Mouse (Mus musculus) heart, embryonic 13.5 days (tissue): ENCODE results near the gene Plxna1. TPM values are rescaled to one million over a fixed set of nuclear protein-coding genes. Genes with fewer than 3 reads are reported as not detected.
A peak's percentile ranks its signal among the peaks of the same experiment; 100 is the strongest.

Experiments used
- ATAC-seq: fragments of 200-750 bp; cut with Nextera tagmentation; 2 replicates; pipeline ENCODE4 v1.8.0; 2017; ENCODE audit warnings: moderate TSS enrichment; ENCODE audit not compliant: insufficient number of reproducible peaks, low FRiP score, low TSS enrichment; ENCODE audit errors: extremely low read depth
- H3K27ac ChIP-seq: fragments of 300-500 bp; sonication (generic); replicated peaks from 2 replicates; pipeline ENCODE4 v1.5.1; 2015; ENCODE audit warnings: moderate library complexity, mild to moderate bottlenecking, inconsistent platforms
- H3K27me3 ChIP-seq: fragments of 300-500 bp; sonication (generic); replicated peaks from 2 replicates; pipeline ENCODE4 v1.6.1; 2015; ENCODE audit warnings: mild to moderate bottlenecking, inconsistent platforms
- H3K36me3 ChIP-seq: fragments of 300-500 bp; sonication (generic); 2 replicates; pipeline ENCODE4 v1.6.1; 2015; ENCODE audit warnings: mild to moderate bottlenecking, inconsistent platforms
- H3K4me1 ChIP-seq: fragments of 300-500 bp; sonication (generic); 2 replicates; pipeline ENCODE4 v1.6.1; 2015; ENCODE audit warnings: inconsistent platforms
- H3K4me2 ChIP-seq: fragments of 300-500 bp; sonication (generic); 2 replicates; pipeline ENCODE4 v1.6.1; 2015; ENCODE audit warnings: inconsistent platforms, mild to moderate bottlenecking, moderate library complexity
- H3K4me3 ChIP-seq: fragments of 300-500 bp; sonication (generic); 2 replicates; pipeline ENCODE4 v1.5.1; 2015; ENCODE audit warnings: moderate library complexity, mild to moderate bottlenecking, inconsistent platforms
- H3K9ac ChIP-seq: fragments of 300-500 bp; sonication (generic); 2 replicates; pipeline ENCODE4 v1.6.1; 2015; ENCODE audit warnings: inconsistent platforms, mild to moderate bottlenecking, moderate library complexity
- H3K9me3 ChIP-seq: fragments of 300-500 bp; sonication (generic); 2 replicates; pipeline ENCODE4 v1.6.1; 2016; ENCODE audit warnings: inconsistent platforms
- WGBS: fragments of 180-500 bp; shearing (Covaris S2); methylation state at CpG from one replicate; pipeline ENCODE4 v1.1.7; 2015; ENCODE audit warnings: mixed read lengths; 5-methylcytosine and 5-hydroxymethylcytosine counted together
- polyA plus RNA-seq: library from polyadenylated mRNA; unstranded; fragments of >200 nt; fragmentation: Nextera tagmentation; extraction: Ambion mirVana; gene quantifications from 2 replicates; pipeline ENCODE4 v1.2.1, GENCODE M21; 2015

The Plxna1 gene
- 9.1 and 10.9 TPM in 2 replicates for polyA plus RNA-seq

DNA sequence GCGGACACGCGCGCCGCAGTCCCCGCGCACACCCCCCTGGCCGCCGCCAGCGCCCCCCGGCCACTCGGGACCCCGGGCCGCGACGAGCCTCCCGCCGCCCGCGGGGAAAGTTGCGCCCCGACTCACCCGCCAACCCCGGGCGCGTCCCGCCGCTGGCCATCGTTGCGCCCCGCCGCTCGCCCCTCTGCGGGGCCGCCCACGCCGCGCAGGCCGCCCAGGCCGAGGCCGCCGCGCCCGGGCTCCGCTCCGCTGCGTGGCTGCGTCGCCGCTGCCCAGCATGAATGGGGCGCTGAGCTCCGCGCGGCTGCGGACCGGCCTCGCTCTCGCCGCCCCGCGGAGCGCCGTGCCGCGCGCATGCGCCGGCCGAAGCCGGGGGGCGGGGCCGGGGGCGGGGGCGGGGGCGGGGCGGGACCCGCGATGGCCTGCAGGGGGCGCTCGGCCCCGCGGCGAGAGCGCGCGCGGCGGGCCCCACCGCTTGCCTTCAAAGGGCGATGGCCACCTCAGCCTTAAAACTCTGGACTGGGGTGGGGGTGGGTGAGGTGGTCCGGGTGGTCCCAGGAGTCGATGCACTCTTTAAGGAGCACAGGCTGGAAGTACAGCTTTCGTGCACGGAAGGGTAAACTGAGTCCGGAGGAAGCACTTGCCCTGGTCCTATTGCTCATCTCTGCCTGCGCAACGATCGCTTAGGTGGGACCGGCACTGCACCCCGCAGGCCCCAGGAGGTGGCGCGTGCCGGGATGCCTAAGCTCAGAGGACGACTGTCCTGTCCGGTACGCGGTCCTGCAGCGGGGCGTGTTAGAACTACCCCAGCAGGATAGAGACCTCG lies at the start of gene Plxna1:
TSS of gene Plxna1 (minus strand) at position 340 of the 826 bp plus-strand sequence.
- WGBS = under 1% methylated on average over 99 of the region's 110 CpGs
- peaks cover 3% of the 10 kb centered on the region for H3K9me3 ChIP-seq
- H3K9ac ChIP-seq = peak within 1 kb of the TSS; percentile 98
- peaks cover 18% of the 10 kb centered on the region for H3K27me3 ChIP-seq
- ATAC-seq = peak; percentile 52; the same call in 1 of the 2 replicates
- H3K36me3 ChIP-seq = no peaks in the 10 kb centered on the region; the same call in 1 of the 2 replicates
- peak within 1 kb of the TSS; percentile 96 for H3K4me2 ChIP-seq
- H3K4me1 ChIP-seq = peaks cover 41% of the 10 kb centered on the region
- H3K4me3 ChIP-seq = peak within 1 kb of the TSS; percentile 98
- H3K27ac ChIP-seq = peak within 1 kb of the TSS; percentile 76

DNA sequence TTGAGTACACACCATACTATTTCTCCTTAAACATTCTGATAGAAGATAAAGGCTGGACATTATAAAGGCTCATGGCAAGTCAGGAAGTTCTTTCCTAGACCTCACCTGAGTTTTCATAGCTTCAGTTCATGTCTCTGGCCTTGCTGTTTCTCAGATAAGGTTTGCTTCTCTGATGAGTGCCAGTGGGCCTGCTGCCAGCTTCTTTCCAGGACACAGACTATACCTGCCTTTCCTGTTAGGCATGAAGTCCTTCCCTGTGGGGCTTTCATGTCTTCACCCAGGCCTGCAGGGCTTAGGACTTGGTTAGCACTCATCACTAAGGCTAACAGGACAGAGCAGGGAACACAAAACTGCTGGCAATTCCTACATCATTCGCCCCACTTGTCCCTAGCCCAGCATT lies 46.6 kb upstream of the Plxna1 start:
- Histone ChIP-seq H3K4me3 (no peak overlapping the region), H3K36me3 (no peaks in the 10 kb centered on the region), H3K9ac (no peak overlapping the region), H3K4me1 (peaks cover 40% of the 10 kb centered on the region), H3K9me3 (no peaks in the 10 kb centered on the region), H3K4me2 (no peak overlapping the region), H3K27ac (no peak overlapping the region), H3K27me3 (peaks cover 4% of the 10 kb centered on the region; the same call in 1 of the 2 replicates)
- no peak for ATAC-seq
- 63% methylated on average over 1 of the region's 1 CpGs for WGBS

DNA sequence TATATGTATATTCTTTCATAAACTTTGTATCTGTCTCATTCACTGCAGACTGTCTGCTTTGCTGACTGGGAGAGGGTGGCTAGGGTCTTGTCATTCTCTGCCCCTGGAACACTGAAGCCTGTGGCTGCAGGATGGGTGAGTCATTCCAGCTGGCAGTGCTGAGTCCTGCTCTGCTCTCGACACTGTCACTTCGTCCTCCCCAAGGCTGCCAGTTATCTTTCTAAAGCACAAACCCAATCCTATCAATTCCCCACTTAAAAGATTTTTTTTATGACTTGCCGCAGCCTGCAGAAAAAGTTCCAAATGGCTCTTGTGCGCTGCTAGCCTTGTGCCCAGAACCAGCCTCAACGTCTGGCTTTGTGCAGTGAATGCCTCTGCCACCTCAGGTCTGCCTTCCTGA lies 45.8 kb upstream of the Plxna1 start:
- WGBS = 28% methylated on average over 5 of the region's 5 CpGs
- H3K9me3 ChIP-seq = no peaks in the 10 kb centered on the region
- peaks cover 40% of the 10 kb centered on the region for H3K4me1 ChIP-seq
- H3K27ac ChIP-seq = no peak overlapping the region
- peaks cover 4% of the 10 kb centered on the region; the same call in 1 of the 2 replicates for H3K27me3 ChIP-seq
- H3K4me2 ChIP-seq = no peak overlapping the region
- H3K36me3 ChIP-seq = no peaks in the 10 kb centered on the region
- ATAC-seq = no peak; the same call in 1 of the 2 replicates
- no peak overlapping the region for H3K4me3 ChIP-seq
- no peak overlapping the region for H3K9ac ChIP-seq

DNA sequence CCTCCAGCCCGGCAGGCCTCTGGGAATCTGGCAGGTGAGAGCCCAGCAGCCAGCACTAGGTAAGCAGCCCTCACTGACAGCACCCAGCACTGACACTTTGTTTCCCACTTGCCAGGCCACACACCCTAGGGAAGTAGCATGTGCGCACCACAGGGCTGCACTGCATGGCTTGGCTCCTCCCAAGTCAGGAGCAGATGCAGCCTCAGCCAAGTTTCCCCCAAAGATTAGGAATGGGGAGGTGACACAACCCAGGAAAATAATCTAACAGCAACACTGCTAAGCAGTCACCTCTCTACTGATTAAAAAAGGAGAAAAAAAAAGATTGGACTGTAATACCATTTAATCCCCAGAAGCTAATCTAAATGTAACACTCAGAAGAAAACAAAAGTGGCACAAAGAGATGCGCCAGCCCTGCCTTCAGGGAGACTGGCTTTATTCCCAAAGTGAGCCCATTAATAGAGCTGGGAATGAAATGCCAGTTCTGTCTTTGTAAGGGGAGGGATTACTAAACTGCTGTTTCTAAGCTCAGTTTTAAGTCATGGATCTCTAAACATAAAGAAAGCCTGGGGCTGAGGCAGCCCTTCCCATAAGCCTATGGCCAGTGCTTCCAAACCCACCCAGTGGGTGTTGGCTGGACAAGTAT lies 44.9 kb upstream of the Plxna1 start:
- Histone ChIP-seq H3K27me3 (peaks cover 4% of the 10 kb centered on the region; the same call in 1 of the 2 replicates), H3K9me3 (no peaks in the 10 kb centered on the region), H3K27ac (no peak overlapping the region), H3K4me2 (no peak overlapping the region), H3K9ac (no peak overlapping the region), H3K4me3 (no peak overlapping the region), H3K4me1 (peaks cover 39% of the 10 kb centered on the region), H3K36me3 (no peaks in the 10 kb centered on the region)
- ATAC-seq = no peak
- WGBS = 66% methylated on average over 3 of the region's 3 CpGs

- no peak overlapping the region for H3K9ac ChIP-seq
- ATAC-seq = no peak
- H3K27ac ChIP-seq = no peak overlapping the region
- 83% methylated on average over 2 of the region's 2 CpGs for WGBS
- H3K27me3 ChIP-seq = no peaks in the 10 kb centered on the region; the same call in 1 of the 2 replicates
- no peaks in the 10 kb centered on the region for H3K9me3 ChIP-seq
- no peak overlapping the region for H3K4me3 ChIP-seq
- H3K4me1 ChIP-seq = peaks cover 39% of the 10 kb centered on the region
- H3K4me2 ChIP-seq = no peak overlapping the region
- H3K36me3 ChIP-seq = no peaks in the 10 kb centered on the region
These were observed 42.5 kb upstream of the Plxna1 start for GRCm38 (mm10) chr6:89404964-89405363.

DNA sequence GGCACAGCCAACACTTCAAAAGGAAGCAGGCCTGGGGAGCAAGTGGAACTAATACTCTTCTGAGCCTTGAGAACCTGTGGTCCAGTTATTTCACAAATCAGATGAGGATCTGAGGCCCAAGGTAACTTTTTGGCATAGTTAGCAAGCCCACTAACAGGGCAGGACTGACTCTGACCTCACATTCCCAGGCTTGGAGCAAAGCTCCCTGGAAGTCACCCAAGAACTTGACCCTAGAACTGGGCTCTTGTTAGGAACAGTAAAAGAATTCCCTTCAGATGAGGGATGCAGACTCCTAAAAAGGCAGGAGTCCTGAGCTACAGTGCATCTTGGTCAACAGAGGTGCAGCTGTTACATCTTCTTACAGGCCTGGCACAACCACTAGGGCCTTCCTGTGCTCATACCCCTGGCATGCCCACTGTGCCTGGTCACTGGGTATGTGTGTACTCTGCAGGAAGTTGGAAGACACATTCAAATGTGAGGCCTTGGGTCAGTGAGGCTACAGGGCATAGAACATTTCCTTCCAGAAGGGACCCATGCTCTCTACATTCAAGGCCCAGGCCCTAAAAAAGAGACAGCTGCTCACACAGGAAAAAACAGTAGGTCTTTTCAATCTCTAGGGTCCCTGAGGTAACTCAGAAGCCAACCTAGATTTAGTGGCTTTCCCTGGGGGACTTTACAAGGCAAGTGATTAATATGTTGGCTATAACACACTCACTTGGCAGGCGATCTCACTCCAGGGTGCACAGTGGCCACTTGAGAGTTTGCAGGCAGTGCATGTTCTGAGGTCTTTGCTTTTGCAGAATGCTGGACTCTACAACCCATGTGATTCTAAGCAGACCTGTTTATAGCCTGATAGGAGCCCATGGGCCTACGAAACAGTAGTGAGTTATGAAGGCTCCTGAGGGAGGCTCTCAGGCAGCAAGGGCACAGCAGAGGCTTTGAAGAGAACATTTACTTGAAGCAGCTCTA lies 41.1 kb upstream of the Plxna1 start:
- no peak overlapping the region for H3K4me3 ChIP-seq
- no peaks in the 10 kb centered on the region; the same call in 1 of the 2 replicates for H3K27me3 ChIP-seq
- WGBS = 45% methylated on average over 2 of the region's 2 CpGs
- H3K9ac ChIP-seq = no peak overlapping the region
- no peak overlapping the region for H3K4me2 ChIP-seq
- no peak overlapping the region for H3K27ac ChIP-seq
- no peaks in the 10 kb centered on the region for H3K36me3 ChIP-seq
- H3K4me1 ChIP-seq = peaks cover 30% of the 10 kb centered on the region
- no peak for ATAC-seq
- H3K9me3 ChIP-seq = no peaks in the 10 kb centered on the region

DNA sequence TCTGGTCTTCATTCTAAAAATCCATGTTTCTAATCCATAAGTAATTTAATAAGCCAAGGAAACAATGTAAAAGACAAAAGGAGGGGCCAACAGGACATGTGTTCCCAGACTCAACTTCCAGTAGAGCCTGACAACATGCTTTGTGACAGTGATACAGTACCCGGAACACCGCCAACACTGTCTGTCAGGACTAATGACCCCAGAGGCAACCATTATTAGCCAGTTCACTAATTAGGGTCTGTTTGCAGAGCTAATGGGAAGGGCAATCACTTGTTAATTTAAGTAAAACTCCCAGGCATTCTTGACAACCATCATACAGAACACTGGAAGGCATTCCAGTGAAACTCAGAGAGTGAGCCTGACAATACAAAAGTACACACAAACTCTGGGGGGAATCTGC lies 40.0 kb upstream of the Plxna1 start:
- 90% methylated on average over 2 of the region's 2 CpGs for WGBS
- Histone ChIP-seq H3K27me3 (no peaks in the 10 kb centered on the region; the same call in 1 of the 2 replicates), H3K36me3 (no peaks in the 10 kb centered on the region), H3K4me1 (peaks cover 27% of the 10 kb centered on the region), H3K9ac (no peak overlapping the region), H3K9me3 (no peaks in the 10 kb centered on the region), H3K27ac (no peak overlapping the region), H3K4me2 (no peak overlapping the region), H3K4me3 (no peak overlapping the region)
- ATAC-seq = no peak

DNA sequence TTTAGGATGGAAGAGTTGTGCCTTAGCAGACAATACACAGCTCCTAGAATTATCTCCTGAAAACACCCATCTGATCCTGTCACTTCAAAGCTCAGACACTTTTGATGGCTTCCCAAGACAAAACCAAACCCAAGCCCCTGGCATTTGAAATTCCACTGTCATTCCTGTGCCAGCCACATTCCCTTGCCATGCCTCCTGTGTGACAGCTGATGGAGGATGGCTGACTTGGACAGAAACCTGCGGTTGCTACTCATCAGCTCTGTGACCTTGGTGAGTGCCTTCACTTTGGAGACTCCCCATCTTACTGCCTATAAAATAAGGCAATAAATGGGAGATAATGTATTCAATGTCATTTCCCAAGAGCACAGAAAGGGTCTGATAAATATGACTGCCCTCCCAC lies 37.1 kb upstream of the Plxna1 start:
- Histone ChIP-seq H3K4me2 (no peak overlapping the region), H3K27ac (no peak overlapping the region), H3K36me3 (no peaks in the 10 kb centered on the region), H3K9ac (no peak overlapping the region), H3K27me3 (no peaks in the 10 kb centered on the region), H3K4me1 (peaks cover 20% of the 10 kb centered on the region; the same call in 1 of the 2 replicates), H3K9me3 (no peaks in the 10 kb centered on the region), H3K4me3 (no peak overlapping the region)
- WGBS = 71% methylated on average over 1 of the region's 1 CpGs
- no peak for ATAC-seq

DNA sequence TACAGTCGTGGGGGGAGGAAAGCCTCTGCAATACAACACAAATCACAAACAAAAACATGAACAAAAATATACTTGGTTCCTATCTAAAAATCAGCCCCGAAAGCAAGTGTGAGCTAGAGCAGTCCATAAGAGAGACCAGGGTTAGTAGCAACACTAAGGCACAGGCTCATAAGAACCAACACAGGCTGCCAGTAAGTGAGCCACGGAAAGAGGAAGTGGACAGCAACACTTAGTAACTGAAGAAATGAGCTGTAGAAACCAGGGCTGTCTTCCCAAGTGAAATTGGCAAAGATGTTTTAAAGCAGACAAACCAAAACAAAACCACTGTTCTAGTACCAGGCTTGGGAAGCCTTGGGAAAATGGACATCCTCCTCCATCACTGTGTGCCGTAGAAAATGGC lies 35.5 kb upstream of the Plxna1 start:
- Histone ChIP-seq H3K9ac (no peak overlapping the region), H3K4me3 (no peak overlapping the region), H3K4me2 (no peak overlapping the region), H3K36me3 (no peaks in the 10 kb centered on the region), H3K27me3 (no peaks in the 10 kb centered on the region), H3K4me1 (0 out of 2 replicates have a peak, but pooled peaks cover 6% of the 10 kb centered on the region), H3K27ac (no peak overlapping the region), H3K9me3 (no peaks in the 10 kb centered on the region)
- no peak for ATAC-seq
- 64% methylated on average over 4 of the region's 4 CpGs for WGBS

DNA sequence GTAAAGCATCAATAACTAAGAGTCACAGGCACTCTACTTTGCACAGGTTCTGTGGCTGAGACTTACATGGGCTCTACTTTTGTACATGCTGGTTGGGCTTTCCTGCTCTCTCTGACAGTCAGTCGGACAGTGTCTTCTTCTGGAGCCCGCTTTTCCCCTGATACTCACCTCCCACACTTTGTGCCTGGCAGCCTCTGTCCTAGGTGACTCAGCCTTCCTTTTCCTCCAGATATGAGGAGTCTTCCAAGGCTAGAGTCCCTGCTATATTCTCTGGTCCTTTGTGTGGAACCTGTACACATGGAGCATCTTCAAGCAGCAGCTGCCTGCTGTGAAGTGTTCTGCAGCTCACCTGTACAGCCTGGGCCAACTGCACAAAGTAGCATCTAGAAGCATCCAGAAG lies 31.4 kb upstream of the Plxna1 start:
- 59% methylated on average over 2 of the region's 2 CpGs for WGBS
- Histone ChIP-seq H3K4me1 (0 out of 2 replicates have a peak, but pooled peaks cover 6% of the 10 kb centered on the region), H3K4me3 (no peak overlapping the region), H3K36me3 (no peaks in the 10 kb centered on the region), H3K9ac (no peak overlapping the region), H3K4me2 (no peak overlapping the region), H3K27ac (no peak overlapping the region), H3K27me3 (no peaks in the 10 kb centered on the region), H3K9me3 (no peaks in the 10 kb centered on the region)
- no peak for ATAC-seq

DNA sequence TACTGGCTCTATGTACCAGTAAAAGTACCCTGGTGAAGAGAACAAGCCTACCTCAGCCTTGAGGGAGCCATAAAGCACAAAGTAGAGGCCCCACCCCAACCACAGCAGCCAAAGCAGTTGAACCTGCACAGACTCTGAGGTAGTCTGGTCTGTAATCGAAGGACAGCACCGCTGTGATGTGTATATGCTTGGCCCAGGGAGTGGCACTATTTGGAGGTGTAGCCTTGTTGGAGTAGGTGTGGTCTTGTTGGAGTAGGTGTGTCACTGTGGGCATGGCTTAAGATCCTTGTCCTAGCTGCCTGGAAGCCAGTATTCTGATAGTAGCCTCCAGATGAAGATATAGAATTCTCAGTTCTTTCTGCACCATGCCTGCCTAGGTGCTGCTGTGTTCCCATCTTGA lies 29.8 kb upstream of the Plxna1 start:
- WGBS = 90% methylated on average over 2 of the region's 2 CpGs
- H3K27me3 ChIP-seq = no peaks in the 10 kb centered on the region

More for the DNA sequence above, 29.8 kb upstream of the Plxna1 start:
- H3K4me2 ChIP-seq = no peak overlapping the region
- H3K4me3 ChIP-seq = no peak overlapping the region
- no peaks in the 10 kb centered on the region for H3K9me3 ChIP-seq
- no peak for ATAC-seq
- no peak overlapping the region for H3K9ac ChIP-seq
- no peaks in the 10 kb centered on the region for H3K36me3 ChIP-seq
- H3K27ac ChIP-seq = no peak overlapping the region
- H3K4me1 ChIP-seq = peaks cover 11% of the 10 kb centered on the region
